In the genomic region with DNA sequence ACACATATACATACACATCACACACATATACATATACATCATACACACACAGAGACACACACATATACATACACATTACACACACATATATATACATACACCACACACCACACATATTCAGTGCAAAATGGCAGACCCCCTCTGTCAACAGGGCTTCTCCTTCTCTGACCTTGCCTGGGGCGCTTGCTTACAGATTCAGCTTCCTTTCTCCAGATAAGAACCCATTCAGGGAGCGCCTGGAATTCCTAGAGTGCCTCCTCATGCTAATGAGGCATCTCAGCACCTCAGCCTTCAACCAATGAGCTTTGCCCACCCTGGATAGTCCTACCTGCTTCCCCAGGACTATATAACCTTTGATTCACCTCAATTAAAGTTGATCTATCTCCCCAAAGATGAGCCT, we compare ENCODE assay signal across 24 mouse cellular contexts.
DNase-seq lines count a peak whose midpoint lies in the region; ATAC-seq lines count a peak whose summit lies in the region.
"Had no signal": no experiment of that assay in that cellular context is flagged by ENCODE, and none has a peak within 500 bp of the region (broad histone marks: within the 10 kb centered on the region; RNA-seq: fewer than 3 reads in every experiment).

No protein-coding gene starts in this region.

- H3K27ac ChIP-seq in neural tube, embryonic 15.5 days (replicated peaks): no peak overlapping the region
- no peak overlapping the region for H3K27ac ChIP-seq in midbrain, embryonic 13.5 days
- no peak overlapping the region for H3K27ac ChIP-seq in forebrain, embryonic 10.5 days
- H3K27ac ChIP-seq: embryonic facial prominence, embryonic 13.5 days; forebrain, embryonic 13.5 days; heart, embryonic 13.5 days; hindbrain, embryonic 12.5 days; hindbrain, embryonic 15.5 days had no signal

- ATAC-seq in neural tube, embryonic 15.5 days (ENCODE audit: low FRiP score): no peak
- ATAC-seq in midbrain, embryonic 13.5 days: no peak
- ATAC-seq: forebrain, embryonic 13.5 days; forebrain, embryonic 16.5 days had no signal

- 83% methylated on average over 2 of the region's 2 CpGs for WGBS in neural tube, embryonic 15.5 days
- WGBS in midbrain, embryonic 13.5 days: 45% methylated on average over 2 of the region's 2 CpGs
- 63% methylated on average over 2 of the region's 2 CpGs for WGBS in forebrain, embryonic 10.5 days

- H3K9ac ChIP-seq in neural tube, embryonic 15.5 days (replicated peaks): no peak overlapping the region
- no peak overlapping the region for H3K9ac ChIP-seq in midbrain, embryonic 13.5 days (replicated peaks)
- H3K9ac ChIP-seq: embryonic facial prominence, embryonic 13.5 days; forebrain, embryonic 13.5 days; heart, embryonic 13.5 days; hindbrain, embryonic 12.5 days; hindbrain, embryonic 15.5 days had no signal

- no peak overlapping the region for H3K4me2 ChIP-seq in neural tube, embryonic 15.5 days
- no peak overlapping the region for H3K4me2 ChIP-seq in midbrain, embryonic 13.5 days (replicated peaks)
- H3K4me2 ChIP-seq: embryonic facial prominence, embryonic 13.5 days; forebrain, embryonic 13.5 days; heart, embryonic 13.5 days; hindbrain, embryonic 12.5 days; hindbrain, embryonic 15.5 days had no signal

- no peaks in the 10 kb centered on the region for H3K36me3 ChIP-seq in neural tube, embryonic 15.5 days
- H3K36me3 ChIP-seq in midbrain, embryonic 13.5 days: no peaks in the 10 kb centered on the region
- H3K36me3 ChIP-seq in forebrain, embryonic 10.5 days (replicated peaks): no peaks in the 10 kb centered on the region
- H3K36me3 ChIP-seq: embryonic facial prominence, embryonic 13.5 days; heart, embryonic 13.5 days; hindbrain, embryonic 12.5 days; hindbrain, embryonic 15.5 days had no signal

- H3K4me1 ChIP-seq in neural tube, embryonic 15.5 days: peaks cover 16% of the 10 kb centered on the region
- H3K4me1 ChIP-seq in midbrain, embryonic 13.5 days (replicated peaks): 0 out of 2 replicates have a peak, but pooled peaks cover 3% of the 10 kb centered on the region
- peaks cover 10% of the 10 kb centered on the region for H3K4me1 ChIP-seq in forebrain, embryonic 10.5 days
- H3K4me1 ChIP-seq: forebrain, embryonic 13.5 days; hindbrain, embryonic 12.5 days had no signal

- H3K9me3 ChIP-seq in neural tube, embryonic 15.5 days (replicated peaks): no peaks in the 10 kb centered on the region
- H3K9me3 ChIP-seq in midbrain, embryonic 13.5 days: no peaks in the 10 kb centered on the region
- no peaks in the 10 kb centered on the region for H3K9me3 ChIP-seq in forebrain, embryonic 10.5 days
- H3K9me3 ChIP-seq: embryonic facial prominence, embryonic 13.5 days; forebrain, embryonic 13.5 days; hindbrain, embryonic 12.5 days; hindbrain, embryonic 15.5 days had no signal

- intact Hi-C loops in heart, postnatal 36 days (cut with DNase I): loop anchor here (5.0 to 10.0 kb wide), 7 partner anchors 164 to 1113 kb away; no protein-coding TSS in a partner anchor

- 0 out of 2 replicates have a peak, but pooled peaks cover 4% of the 10 kb centered on the region for H3K27me3 ChIP-seq in neural tube, embryonic 15.5 days (replicated peaks)
- H3K27me3 ChIP-seq in midbrain, embryonic 13.5 days: 0 out of 2 replicates have a peak, but pooled peaks cover 11% of the 10 kb centered on the region
- no peaks in the 10 kb centered on the region for H3K27me3 ChIP-seq in forebrain, embryonic 10.5 days (ENCODE audit: poor library complexity, severe bottlenecking)
- H3K27me3 ChIP-seq: forebrain, embryonic 13.5 days; hindbrain, embryonic 12.5 days; hindbrain, embryonic 15.5 days had no signal

- no peak overlapping the region for H3K4me3 ChIP-seq in neural tube, embryonic 15.5 days (replicated peaks)
- no peak overlapping the region for H3K4me3 ChIP-seq in midbrain, embryonic 13.5 days (replicated peaks)
- H3K4me3 ChIP-seq in forebrain, embryonic 10.5 days: no peak overlapping the region
- H3K4me3 ChIP-seq: embryonic facial prominence, embryonic 13.5 days; erythroblast, embryonic 14.5 days; forebrain, embryonic 13.5 days; heart, embryonic 13.5 days; hindbrain, embryonic 12.5 days; hindbrain, embryonic 15.5 days had no signal

- peak; percentile 36 for DNase-seq in heart, adult 11 months
- DNase-seq in heart, postnatal 36 days: no peak
- DNase-seq in neural tube, embryonic 10.5 days (ENCODE audit: extremely low spot score, low spot score): peak; percentile 11
- DNase-seq in ZHBTc4 (ENCODE audit: low read depth, low spot score): peak; percentile 92
- DNase-seq in kidney, adult 8-10 months: no peak
- DNase-seq in forebrain, embryonic 10.5 days (ENCODE audit: extremely low spot score, low spot score): no peak
- DNase-seq: adrenal gland, adult 2 months; adrenal gland, postnatal 14 days; cerebellum, adult 11 months; cerebellum, adult 2 months; cerebellum, adult 9-11 months; cerebellum, postnatal 25 days; gastrocnemius, postnatal 10 days; gastrocnemius, postnatal 36 days; heart, postnatal 14 days had no signal

Comparison
In these comparisons a context has a peak if more than half of its experiments do, and no peak if none do; other contexts are left out.
1. DNase-seq: peak in heart, adult 11 months (single experiment), neural tube, embryonic 10.5 days (single experiment) and ZHBTc4 (single experiment); none in heart, postnatal 36 days (0 of 2), kidney, adult 8-10 months (0 of 2) and forebrain, embryonic 10.5 days (single experiment).